Mouse (Mus musculus) embryonic fibroblast, embryonic 13.5 days (primary cell): Measurements from ENCODE around the gene Uba5.

ENCODE experiments used
- CTCF ChIP-seq: IDR thresholded peaks from 2 replicates; pipeline ENCODE4 v1.5.1; 2011; ENCODE audit warnings: mild to moderate bottlenecking, control low read depth, low read length, moderate library complexity, borderline replicate concordance; ENCODE audit not compliant: insufficient read depth
- POLR2A ChIP-seq: IDR thresholded peaks from 2 replicates; pipeline ENCODE4 v1.6.1; 2011; ENCODE audit warnings: low read depth, mild to moderate bottlenecking, control low read depth, low read length, moderate library complexity

DNA sequence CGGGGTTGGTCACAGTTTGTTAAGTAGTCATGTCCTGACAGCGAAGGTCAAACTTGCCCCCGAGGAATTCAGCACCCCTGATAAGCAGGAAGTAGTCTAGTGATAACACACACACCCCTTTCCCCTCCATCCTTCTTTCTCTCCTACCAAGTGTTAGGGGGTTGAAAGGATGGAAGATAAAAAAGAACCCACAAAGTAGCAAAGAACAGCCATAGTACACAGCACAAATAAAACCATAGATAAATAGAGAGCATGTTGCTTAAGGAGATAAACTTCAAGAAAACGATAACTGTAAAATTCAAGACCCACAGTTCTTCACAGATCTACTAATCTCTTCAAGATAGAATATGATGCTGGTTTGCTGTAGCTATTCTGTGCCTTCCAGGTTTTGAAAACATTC, 7.3 kb upstream of the Uba5 start:
- no peak for TF ChIP-seq POLR2A
- TF ChIP-seq CTCF, result no peak
